Mouse (Mus musculus): Measurements from ENCODE around the gene Hbb-y. TPM values are rescaled to one million over a fixed set of nuclear protein-coding genes. Genes with fewer than 3 reads are reported as not detected.
A peak's percentile ranks its signal among the peaks of the same experiment; 100 is the strongest.
"Not testable (repeated sequence)": the region's sequence is repeated elsewhere in the genome, so short reads cannot be mapped to it uniquely, and the experiment has no call there.

Hbb-y gene
- polyA plus RNA-seq, 1 experiment from 2014 or later = 42.6 TPM

DNA sequence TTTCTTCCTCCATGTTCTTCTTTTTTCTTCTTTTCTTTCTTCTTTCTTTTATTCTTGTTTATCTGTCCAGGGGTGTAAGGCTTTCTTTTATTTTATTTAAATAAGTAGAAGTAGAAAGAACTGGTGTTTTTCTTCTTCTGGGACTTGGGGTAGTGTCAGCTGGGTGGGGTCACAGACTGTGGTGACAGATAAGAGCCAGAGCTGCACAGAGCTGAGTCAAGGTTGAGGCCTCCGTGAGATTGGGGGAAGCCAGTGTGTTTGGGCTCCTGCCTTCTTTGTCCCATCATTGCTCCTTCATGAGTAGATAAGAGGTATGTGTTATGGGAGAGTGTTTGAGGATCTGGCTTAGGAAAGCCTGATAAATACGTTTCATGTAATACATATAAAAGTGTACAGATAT lies 6.1 kb upstream of the Hbb-y start:
- H3K4me1 ChIP-seq (ENCODE audit: control insufficient read depth, insufficient read depth, low read length) = no peaks in the 10 kb centered on the region
- whole genome bisulfite sequencing = 53% methylated on average over 2 of the region's 2 CpGs
- no peak overlapping the region for H3K4me3 ChIP-seq (replicated peaks; ENCODE audit: low read length)
- H3K4me2 ChIP-seq (ENCODE audit: low read depth, low read length) = no peak overlapping the region
- no peak overlapping the region for H3K9ac ChIP-seq (ENCODE audit: low read length)
- no peaks in the 10 kb centered on the region for H3K27me3 ChIP-seq (ENCODE audit: control insufficient read depth, insufficient read depth, low read length)
- peak; percentile 82 for ATAC-seq (ENCODE audit: insufficient read depth, low FRiP score)
- H3K36me3 ChIP-seq (ENCODE audit: control insufficient read depth, insufficient read depth, low read length) = no peaks in the 10 kb centered on the region
- no peak overlapping the region for H3K27ac ChIP-seq (ENCODE audit: low read length)
- no peaks in the 10 kb centered on the region for H3K9me3 ChIP-seq (replicated peaks; ENCODE audit: control insufficient read depth, low read length)

- no peaks in the 10 kb centered on the region for H3K36me3 ChIP-seq (ENCODE audit: control insufficient read depth, insufficient read depth, low read length)
- no peak for ATAC-seq (ENCODE audit: insufficient read depth, low FRiP score)
- H3K4me3 ChIP-seq (replicated peaks; ENCODE audit: low read length) = no peak overlapping the region
- H3K4me2 ChIP-seq (ENCODE audit: low read depth, low read length) = no peak overlapping the region
- WGBS = 56% methylated on average over 1 of the region's 1 CpGs
- H3K4me1 ChIP-seq (ENCODE audit: control insufficient read depth, insufficient read depth, low read length) = no peaks in the 10 kb centered on the region
- H3K27ac ChIP-seq (ENCODE audit: low read length) = no peak overlapping the region
- H3K9ac ChIP-seq (ENCODE audit: low read length) = no peak overlapping the region
- H3K27me3 ChIP-seq (ENCODE audit: control insufficient read depth, insufficient read depth, low read length) = no peaks in the 10 kb centered on the region
- H3K9me3 ChIP-seq (replicated peaks; ENCODE audit: control insufficient read depth, low read length) = no peaks in the 10 kb centered on the region
Observed at GRCm38 (mm10) chr7:103854669-103855068, 1.7 kb upstream of the Hbb-y start.

GRCm38 (mm10) chr7:103844525-103845325 lies 8.3 kb downstream of the Hbb-y start:
- ATAC-seq (ENCODE audit: insufficient read depth, low FRiP score) = no peak
- no peak overlapping the region for H3K4me2 ChIP-seq (ENCODE audit: low read depth, low read length)
- H3K27ac ChIP-seq (ENCODE audit: low read length) = no peak overlapping the region

GRCm38 (mm10) chr7:103843034-103843433 lies 10.0 kb downstream of the Hbb-y start, which contains the start of gene Hbb-bh1:
Gene Hbb-bh1 (minus strand): TSS chr7:103843164.
- Histone ChIP-seq H3K27me3 (ENCODE audit: control insufficient read depth, insufficient read depth, low read length) (no peaks in the 10 kb centered on the region), H3K4me1 (ENCODE audit: control insufficient read depth, insufficient read depth, low read length) (no peaks in the 10 kb centered on the region), H3K4me2 (ENCODE audit: low read depth, low read length) (no peak within 1 kb of the TSS), H3K4me3 (replicated peaks; ENCODE audit: low read length) (no peak within 1 kb of the TSS), H3K36me3 (ENCODE audit: control insufficient read depth, insufficient read depth, low read length) (no peaks in the 10 kb centered on the region), H3K27ac (ENCODE audit: low read length) (no peak within 1 kb of the TSS), H3K9ac (ENCODE audit: low read length) (no peak within 1 kb of the TSS), H3K9me3 (replicated peaks; ENCODE audit: control insufficient read depth, low read length) (no peaks in the 10 kb centered on the region)
- ATAC-seq (ENCODE audit: insufficient read depth, low FRiP score) = no peak
- WGBS = 69% methylated on average over 2 of the region's 2 CpGs

More at GRCm38 (mm10) chr7:103844525-103845325, 8.3 kb downstream of the Hbb-y start:
- no peaks in the 10 kb centered on the region for H3K27me3 ChIP-seq (ENCODE audit: control insufficient read depth, insufficient read depth, low read length)
- no peak overlapping the region for H3K4me3 ChIP-seq (replicated peaks; ENCODE audit: low read length)
- H3K36me3 ChIP-seq (ENCODE audit: control insufficient read depth, insufficient read depth, low read length) = no peaks in the 10 kb centered on the region
- H3K9me3 ChIP-seq (replicated peaks; ENCODE audit: control insufficient read depth, low read length) = no peaks in the 10 kb centered on the region
- no peak overlapping the region for H3K9ac ChIP-seq (ENCODE audit: low read length)
- H3K4me1 ChIP-seq (ENCODE audit: control insufficient read depth, insufficient read depth, low read length) = no peaks in the 10 kb centered on the region
- WGBS = 28% methylated on average over 2 of the region's 2 CpGs

- Histone ChIP-seq H3K4me1 (ENCODE audit: control insufficient read depth, insufficient read depth, low read length) (no peaks in the 10 kb centered on the region), H3K9me3 (replicated peaks; ENCODE audit: control insufficient read depth, low read length) (no peaks in the 10 kb centered on the region), H3K4me3 (replicated peaks; ENCODE audit: low read length) (no peak within 1 kb of the TSS), H3K4me2 (ENCODE audit: low read depth, low read length) (no peak within 1 kb of the TSS), H3K27me3 (ENCODE audit: control insufficient read depth, insufficient read depth, low read length) (no peaks in the 10 kb centered on the region), H3K9ac (ENCODE audit: low read length) (no peak within 1 kb of the TSS), H3K36me3 (ENCODE audit: control insufficient read depth, insufficient read depth, low read length) (no peaks in the 10 kb centered on the region), H3K27ac (ENCODE audit: low read length) (no peak within 1 kb of the TSS)
- ATAC-seq (ENCODE audit: insufficient read depth, low FRiP score) = no peak
- 72% methylated on average over 3 of the region's 3 CpGs for WGBS
Observed at GRCm38 (mm10) chr7:103840268-103840667, 12.7 kb downstream of the Hbb-y start, which contains the start of gene Hbb-bh2. Gene Hbb-bh2 (minus strand): TSS chr7:103840520.

DNA sequence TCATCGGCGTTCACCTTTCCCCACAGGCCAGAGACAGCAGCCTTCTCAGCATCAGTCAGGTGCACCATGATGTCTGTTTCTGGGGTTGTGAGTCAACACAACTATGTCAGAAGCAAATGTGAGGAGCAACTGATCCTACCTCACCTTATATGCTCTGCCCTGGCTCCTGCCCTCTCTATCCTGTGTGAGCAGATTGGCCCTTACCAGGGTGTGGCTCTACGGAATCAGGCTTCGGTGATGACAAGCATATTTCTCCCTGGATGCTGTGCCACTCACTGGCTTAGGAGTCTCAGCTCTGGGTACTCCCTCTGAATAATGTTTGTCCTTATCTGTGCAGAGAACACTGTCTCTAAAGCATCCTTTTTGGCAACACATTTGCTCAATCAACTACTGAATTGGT lies 25.2 kb downstream of the Hbb-y start, which contains the start of gene Hbb-bs:
Hbb-bs (minus strand) TSS at position 289 of the 400 bp plus-strand sequence.
- Histone ChIP-seq H3K27me3 (ENCODE audit: control insufficient read depth, insufficient read depth, low read length) (no peaks in the 10 kb centered on the region), H3K27ac (ENCODE audit: low read length) (no peak within 1 kb of the TSS), H3K9ac (ENCODE audit: low read length) (no peak within 1 kb of the TSS), H3K4me1 (ENCODE audit: control insufficient read depth, insufficient read depth, low read length) (no peaks in the 10 kb centered on the region), H3K4me2 (ENCODE audit: low read depth, low read length) (no peak within 1 kb of the TSS), H3K4me3 (replicated peaks; ENCODE audit: low read length) (no peak within 1 kb of the TSS), H3K36me3 (ENCODE audit: control insufficient read depth, insufficient read depth, low read length) (no peaks in the 10 kb centered on the region), H3K9me3 (replicated peaks; ENCODE audit: control insufficient read depth, low read length) (no peaks in the 10 kb centered on the region)
- peak; percentile 86 for ATAC-seq (ENCODE audit: insufficient read depth, low FRiP score)
- 90% methylated on average over 4 of the region's 4 CpGs for WGBS

DNA sequence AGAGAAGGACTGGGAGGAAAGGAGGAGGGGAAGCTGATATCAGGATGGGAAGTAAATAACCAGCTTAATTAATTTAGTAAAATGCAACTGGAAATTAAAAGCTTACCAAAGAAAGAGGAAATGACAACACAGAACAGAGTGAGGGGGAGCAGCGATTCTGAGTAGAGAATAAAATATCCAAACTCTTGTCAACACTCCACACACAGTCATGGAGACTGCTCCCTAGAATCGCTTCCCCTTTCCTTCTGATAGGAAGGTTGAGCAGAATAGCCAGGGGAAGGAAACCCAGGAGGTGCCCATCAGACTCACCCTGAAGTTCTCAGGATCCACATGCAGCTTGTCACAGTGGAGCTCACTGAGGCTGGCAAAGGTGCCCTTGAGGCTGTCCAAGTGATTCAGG lies 25.9 kb downstream of the Hbb-y start:
- not testable (repeated sequence) for H3K9me3 ChIP-seq (replicated peaks; ENCODE audit: control insufficient read depth, low read length); H3K4me1 ChIP-seq (ENCODE audit: control insufficient read depth, insufficient read depth, low read length); H3K4me2 ChIP-seq (ENCODE audit: low read depth, low read length); H3K27me3 ChIP-seq (ENCODE audit: control insufficient read depth, insufficient read depth, low read length); H3K36me3 ChIP-seq (ENCODE audit: control insufficient read depth, insufficient read depth, low read length); H3K27ac ChIP-seq (ENCODE audit: low read length); ATAC-seq (ENCODE audit: insufficient read depth, low FRiP score); H3K4me3 ChIP-seq (replicated peaks; ENCODE audit: low read length); H3K9ac ChIP-seq (ENCODE audit: low read length)
- WGBS = no CpG with 5 or more reads among the region's 2 CpGs

- ATAC-seq (ENCODE audit: insufficient read depth, low FRiP score) = 0 out of 2 replicates have a peak, but pooled peaks have one; percentile 7
- no peak overlapping the region for H3K4me2 ChIP-seq (ENCODE audit: low read depth, low read length)
- no peaks in the 10 kb centered on the region for H3K9me3 ChIP-seq (replicated peaks; ENCODE audit: control insufficient read depth, low read length)
- H3K36me3 ChIP-seq (ENCODE audit: control insufficient read depth, insufficient read depth, low read length) = no peaks in the 10 kb centered on the region
- no peak overlapping the region for H3K4me3 ChIP-seq (replicated peaks; ENCODE audit: low read length)
- H3K27me3 ChIP-seq (ENCODE audit: control insufficient read depth, insufficient read depth, low read length) = no peaks in the 10 kb centered on the region
- no peaks in the 10 kb centered on the region for H3K4me1 ChIP-seq (ENCODE audit: control insufficient read depth, insufficient read depth, low read length)
- H3K27ac ChIP-seq (ENCODE audit: low read length) = no peak overlapping the region
- 63% methylated on average over 3 of the region's 3 CpGs for WGBS
- H3K9ac ChIP-seq (ENCODE audit: low read length) = no peak overlapping the region
Observed at GRCm38 (mm10) chr7:103826255-103826887, 26.6 kb downstream of the Hbb-y start.

DNA sequence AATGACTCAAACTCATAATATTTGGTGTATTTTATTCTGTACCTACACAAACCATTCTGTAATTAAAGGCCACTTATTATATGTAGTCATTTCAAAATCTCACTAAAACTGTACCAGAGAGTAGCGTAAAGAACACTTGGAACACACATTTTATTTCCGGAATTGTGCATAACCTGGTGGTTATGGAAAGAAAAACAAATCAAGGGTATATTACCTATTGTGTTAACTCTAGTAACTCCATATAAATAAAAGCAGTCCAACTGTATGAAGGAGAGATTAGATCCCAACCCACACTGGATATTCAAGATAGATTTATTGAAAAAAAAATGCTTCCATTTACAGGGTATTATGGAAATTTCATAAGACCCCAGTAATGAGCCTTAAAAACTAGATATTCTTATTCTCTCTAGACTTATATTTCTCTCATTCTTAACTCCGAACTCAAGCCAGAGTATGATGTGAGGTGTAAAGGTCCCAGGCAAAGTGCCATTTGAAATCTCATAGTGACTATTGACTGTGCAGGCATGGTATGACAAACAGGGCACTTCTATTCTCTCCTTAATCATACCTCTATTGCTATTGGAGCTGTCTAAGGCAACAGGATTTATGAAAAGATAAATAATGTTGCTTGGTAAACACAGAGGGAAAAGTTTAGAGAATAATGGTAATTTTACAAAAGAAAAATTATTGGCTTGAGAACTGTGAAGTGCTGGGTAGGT lies 27.3 kb downstream of the Hbb-y start:
- Histone ChIP-seq H3K4me1 (ENCODE audit: control insufficient read depth, insufficient read depth, low read length) (no peaks in the 10 kb centered on the region), H3K36me3 (ENCODE audit: control insufficient read depth, insufficient read depth, low read length) (no peaks in the 10 kb centered on the region), H3K9ac (ENCODE audit: low read length) (no peak overlapping the region), H3K27me3 (ENCODE audit: control insufficient read depth, insufficient read depth, low read length) (no peaks in the 10 kb centered on the region), H3K4me2 (ENCODE audit: low read depth, low read length) (no peak overlapping the region), H3K27ac (ENCODE audit: low read length) (no peak overlapping the region), H3K4me3 (replicated peaks; ENCODE audit: low read length) (no peak overlapping the region), H3K9me3 (replicated peaks; ENCODE audit: control insufficient read depth, low read length) (no peaks in the 10 kb centered on the region)
- peak; percentile 69; the same call in 1 of the 2 replicates for ATAC-seq (ENCODE audit: insufficient read depth, low FRiP score)
- 89% methylated on average over 3 of the region's 3 CpGs for WGBS
